Mouse (Mus musculus) urinary bladder, postnatal 4 days (tissue): ENCODE results near the gene Stx6.
"Not testable (repeated sequence)": the region's sequence is repeated elsewhere in the genome, so short reads cannot be mapped to it uniquely, and the experiment has no call there.

ENCODE experiments used
- DNase-seq, 2 experiments: peaks; one replicate each; pipeline ENCODE4 v3.0.0; 2021 to 2022; ENCODE audit warnings: low spot score in 2 of 2

The Stx6 gene

DNA sequence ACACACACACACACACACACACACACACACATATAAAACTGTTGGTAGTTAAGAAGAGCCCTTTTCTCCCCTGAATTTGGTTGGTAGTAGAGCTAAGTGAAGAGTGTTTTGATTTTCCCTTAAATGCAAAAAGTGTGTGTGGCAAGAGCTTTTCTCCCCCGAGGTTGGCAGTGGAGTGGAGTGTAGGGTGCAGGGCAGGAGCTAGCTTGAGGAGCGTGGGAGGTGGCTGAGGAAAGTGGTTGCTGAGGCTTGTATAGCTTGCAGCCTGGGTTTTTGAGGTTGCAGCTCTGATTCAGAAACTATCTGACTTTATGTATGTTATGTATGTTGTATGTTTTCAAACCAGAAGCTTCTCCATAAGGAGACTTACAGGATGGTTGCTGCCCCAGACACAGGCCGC is 8.9 kb downstream of the Stx6 start:
- DNase-seq, result no peak

DNA sequence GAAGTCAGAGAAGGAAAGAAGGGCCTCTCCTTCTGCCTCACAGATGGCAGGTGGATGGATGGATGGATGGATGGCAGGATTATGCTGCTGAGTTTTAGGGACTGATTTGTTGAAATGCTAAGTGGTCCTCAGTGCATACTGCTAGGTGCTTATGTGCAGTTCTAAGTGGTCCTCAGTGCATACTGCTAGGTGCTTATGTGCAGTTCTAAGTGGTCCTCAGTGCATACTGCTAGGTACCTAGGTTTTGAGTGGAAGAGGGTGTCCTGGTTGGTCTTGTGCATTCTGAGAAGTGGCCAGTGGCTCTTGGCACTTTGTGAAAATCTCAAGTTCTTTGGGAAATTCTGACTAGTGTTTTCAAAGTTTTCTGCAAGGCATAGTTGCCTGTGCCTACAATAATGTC is 11.4 kb downstream of the Stx6 start:
- DNase-seq, result no peak

GRCm38 (mm10) chr1:155172895-155173643 is 14.6 kb downstream of the Stx6 start:
- no peak for DNase-seq

DNA sequence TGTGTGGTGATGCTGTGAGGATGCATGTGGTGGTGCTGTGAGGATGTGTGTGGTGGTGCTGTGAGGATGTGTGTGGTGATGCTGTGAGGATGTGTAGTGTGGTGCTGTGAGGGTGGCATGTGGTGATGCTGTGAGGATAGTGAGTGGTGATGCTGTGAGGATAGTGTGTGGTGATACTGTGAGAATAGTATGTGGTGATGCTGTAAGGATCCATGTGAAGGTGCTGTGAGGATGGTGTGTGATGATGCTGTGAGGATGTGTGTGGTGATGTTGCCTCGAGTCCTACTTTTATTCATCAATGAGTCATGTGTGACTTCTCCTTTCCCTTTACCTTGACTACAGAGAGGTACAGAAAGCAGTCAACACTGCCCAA is 15.1 kb downstream of the Stx6 start:
- not testable (repeated sequence) for DNase-seq

DNA sequence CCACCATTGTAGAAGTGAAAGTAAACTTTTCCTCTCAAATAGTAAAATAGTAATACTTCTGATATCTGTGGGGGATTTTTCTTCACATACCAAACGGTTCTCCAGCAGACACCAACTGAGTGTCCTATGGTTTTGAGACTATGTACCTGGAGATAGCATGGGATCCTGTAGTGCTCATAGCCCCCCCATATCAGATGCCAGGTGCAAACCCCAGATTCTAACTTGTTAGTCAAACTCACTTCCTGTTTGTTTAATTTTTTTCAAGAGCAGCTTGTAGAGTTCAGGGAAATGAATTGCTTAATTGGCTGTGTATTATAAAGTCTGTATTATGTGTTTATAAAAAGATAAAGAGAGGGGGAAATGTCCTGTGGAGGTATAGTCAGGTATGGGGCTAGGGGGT is 15.9 kb downstream of the Stx6 start:
- DNase-seq, result no peak

- no peak for DNase-seq
Measured at GRCm38 (mm10) chr1:155178192-155178924, 19.8 kb downstream of the Stx6 start.

DNA sequence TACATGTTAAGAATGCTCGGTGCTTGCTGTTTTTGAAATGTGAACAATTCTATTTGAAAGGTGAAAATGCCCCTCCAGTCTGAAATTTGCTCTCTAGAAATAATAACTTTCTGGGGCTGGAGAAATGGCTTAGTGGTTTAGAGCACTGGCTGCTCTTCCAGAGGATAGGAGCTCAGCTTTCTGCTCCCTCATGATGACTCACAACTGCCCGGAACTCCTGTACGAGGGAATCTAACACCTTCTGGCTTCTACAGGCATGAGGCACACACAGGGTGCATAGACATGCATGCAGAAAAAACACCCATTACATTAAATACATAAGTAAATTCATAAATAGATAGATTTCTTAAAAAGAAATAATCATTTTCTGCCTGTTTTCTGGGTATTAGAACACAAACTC is 25.7 kb downstream of the Stx6 start:
- no peak for DNase-seq

DNA sequence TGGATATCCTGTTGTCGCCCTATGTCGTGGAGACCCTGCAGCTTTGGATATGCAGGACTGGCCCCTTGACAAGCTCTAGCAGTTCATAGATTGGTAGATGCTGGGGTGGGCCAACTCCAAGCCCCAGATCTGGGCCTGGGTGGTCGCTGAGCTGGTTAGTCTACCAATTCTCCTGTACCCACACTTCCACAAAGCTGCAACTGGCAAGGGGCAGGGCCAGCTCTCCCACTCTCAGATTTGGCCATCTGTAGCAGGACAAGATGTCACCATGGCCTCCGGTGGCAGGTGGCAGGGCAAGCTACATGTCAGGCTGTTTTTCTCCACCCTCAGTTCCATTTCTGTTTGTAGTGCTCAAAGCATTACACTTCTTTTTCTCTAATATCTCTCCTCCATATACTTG is 30.1 kb downstream of the Stx6 start:
- no peak for DNase-seq

GRCm38 (mm10) chr1:155191219-155191618 is 32.7 kb downstream of the Stx6 start:
- no peak for DNase-seq

GRCm38 (mm10) chr1:155191671-155192070 is 33.2 kb downstream of the Stx6 start:
- no peak for DNase-seq

DNA sequence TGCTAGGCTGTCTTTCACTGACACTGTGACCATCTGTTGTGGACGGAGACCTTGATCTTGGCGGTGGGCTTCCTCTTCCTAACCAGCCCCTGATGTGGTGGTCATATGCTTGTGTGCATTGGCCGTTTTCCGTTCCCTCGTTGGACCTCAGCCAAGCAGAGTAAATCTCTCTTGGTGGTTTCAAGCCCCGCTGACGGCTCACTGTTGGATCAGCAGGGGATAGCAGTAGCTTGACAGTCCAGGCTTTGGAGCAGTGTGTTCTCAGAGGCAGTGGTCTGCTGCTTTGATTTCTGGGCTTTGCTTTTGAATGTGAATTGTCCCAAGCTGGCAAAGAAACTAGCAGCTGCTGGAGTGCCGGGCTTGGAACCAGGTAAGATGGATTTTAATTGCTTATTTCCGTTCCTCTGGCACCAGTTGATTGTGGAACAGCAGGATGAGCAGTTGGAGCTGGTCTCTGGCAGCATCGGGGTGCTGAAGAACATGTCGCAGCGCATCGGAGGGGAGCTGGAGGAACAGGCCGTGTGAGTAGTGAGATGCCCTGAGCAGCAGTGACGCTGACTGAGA is 34.4 kb downstream of the Stx6 start:
- DNase-seq, result no peak

GRCm38 (mm10) chr1:155196691-155197090 is 38.2 kb downstream of the Stx6 start:
- no peak for DNase-seq

GRCm38 (mm10) chr1:155199522-155199921 is 41.0 kb downstream of the Stx6 start:
- DNase-seq, result no peak

- no peak for DNase-seq
Measured at GRCm38 (mm10) chr1:155200967-155201366, 42.5 kb downstream of the Stx6 start.

GRCm38 (mm10) chr1:155201373-155201879 is 42.9 kb downstream of the Stx6 start:
- DNase-seq, result no peak

GRCm38 (mm10) chr1:155201914-155202313 is 43.4 kb downstream of the Stx6 start:
- no peak for DNase-seq

DNA sequence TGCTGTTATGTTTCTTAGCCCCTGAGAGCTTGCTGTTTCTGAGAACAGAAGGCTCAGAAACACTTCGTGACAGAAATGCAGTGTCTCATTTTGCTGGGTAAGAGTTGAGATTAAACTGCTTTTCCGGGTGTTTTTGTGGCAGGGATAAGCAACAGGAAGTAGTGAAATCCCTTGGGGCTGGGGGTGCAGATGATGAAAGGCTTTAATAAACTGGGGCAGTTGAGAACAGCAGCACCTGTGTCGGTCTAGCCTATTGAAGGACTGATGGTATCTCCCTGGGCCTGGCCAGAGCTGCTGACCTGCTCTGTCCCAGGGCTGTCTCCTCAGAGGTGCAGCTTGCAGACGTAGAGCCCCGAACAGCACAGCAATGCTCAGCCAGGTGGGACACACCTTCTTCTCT is 44.0 kb downstream of the Stx6 start:
- no peak for DNase-seq

GRCm38 (mm10) chr1:155203101-155203500 is 44.6 kb downstream of the Stx6 start:
- no peak for DNase-seq

DNA sequence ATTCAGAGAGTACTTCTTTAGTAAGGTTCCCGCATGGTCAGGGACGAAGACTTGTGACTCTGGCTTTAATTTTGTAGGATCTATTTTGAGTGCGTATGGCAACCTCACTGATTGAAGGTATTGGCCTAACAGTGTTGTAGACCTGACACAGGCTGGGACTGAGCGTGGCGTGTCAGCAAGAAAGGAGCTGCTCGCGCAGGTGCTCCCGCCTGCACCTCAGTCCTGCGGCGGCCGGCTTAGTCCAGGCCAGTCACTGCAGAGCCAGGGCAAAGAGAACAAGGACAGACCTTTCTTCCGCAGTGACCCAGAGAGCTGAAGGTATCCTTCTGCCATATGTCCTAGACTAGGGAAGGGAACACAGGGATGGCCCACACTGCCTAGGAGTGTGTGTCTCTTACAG is 45.4 kb downstream of the Stx6 start:
- DNase-seq, result no peak

- no peak for DNase-seq
Measured at GRCm38 (mm10) chr1:155204560-155205162, 46.1 kb downstream of the Stx6 start.

- DNase-seq, result no peak
Measured at GRCm38 (mm10) chr1:155205311-155205710, 46.8 kb downstream of the Stx6 start.
